In the genomic region with DNA sequence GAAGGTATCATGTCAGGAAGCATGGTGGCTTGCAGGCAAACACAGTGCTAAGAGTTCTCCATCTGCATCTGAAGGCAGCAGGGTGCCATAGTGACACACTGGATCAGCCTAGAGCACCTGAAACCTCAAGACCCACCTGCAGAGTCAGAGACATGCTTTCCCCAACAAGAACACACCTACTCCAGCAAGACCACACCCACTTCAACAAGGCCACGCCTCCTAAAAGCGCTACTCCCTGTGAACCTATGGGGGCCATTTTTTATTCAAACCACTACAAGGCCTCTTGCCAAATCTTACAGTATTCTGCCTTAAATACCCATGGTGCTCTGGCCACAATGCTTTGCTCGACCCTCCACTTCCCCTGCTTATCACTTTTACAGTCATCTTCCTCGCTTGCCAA, we compare ENCODE assay signal across 16 mouse cellular contexts. TPM values are rescaled to one million over a fixed set of nuclear protein-coding genes. Genes with fewer than 3 reads are reported as not detected.
DNase-seq lines count a peak whose midpoint lies in the region; ATAC-seq lines count a peak whose summit lies in the region.
"Had no signal": no experiment of that assay in that cellular context is flagged by ENCODE, and none has a peak within 500 bp of the region (broad histone marks: within the 10 kb centered on the region; RNA-seq: fewer than 3 reads in every experiment).

No protein-coding gene starts in this region.

- H3K9me3 ChIP-seq in heart, embryonic 10.5 days, result no peaks in the 10 kb centered on the region
- H3K9me3 ChIP-seq: embryonic facial prominence, embryonic 13.5 days; midbrain, embryonic 15.5 days; neural tube, embryonic 12.5 days had no signal

- ATAC-seq in inflammation-experienced regulatory T-cells, adult 6 months, result peak; percentile 52
- ATAC-seq: midbrain, embryonic 15.5 days had no signal

- peak; percentile 28 for DNase-seq in heart, embryonic 10.5 days (ENCODE audit: low spot score)
- no peak for DNase-seq in heart, postnatal 36 days
- peak; percentile 37 for DNase-seq in ES-CJ7 (ENCODE audit: low read depth, low spot score)
- peak; percentile 18 for DNase-seq in thymus, postnatal 0 days (ENCODE audit: low spot score)
- DNase-seq in layer of hippocampus, postnatal 25 days (ENCODE audit: extremely low spot score in 1 of 2, low spot score in 1 of 2), result no peak
- DNase-seq in adrenal gland, postnatal 36 days, result no peak
- no peak for DNase-seq in left cerebral cortex, adult 8-10 months (ENCODE audit: low spot score in 2 of 2)
- DNase-seq: cerebellum, adult 11-12 months; gastrocnemius, postnatal 10 days; kidney, postnatal 10 days had no signal

- no peaks in the 10 kb centered on the region for H3K4me1 ChIP-seq in heart, embryonic 10.5 days
- H3K4me1 ChIP-seq: embryonic facial prominence, embryonic 13.5 days; midbrain, embryonic 15.5 days; neural tube, embryonic 12.5 days had no signal

- H3K27ac ChIP-seq in heart, embryonic 10.5 days, result no peak overlapping the region
- H3K27ac ChIP-seq: embryonic facial prominence, embryonic 13.5 days; macrophage; midbrain, embryonic 15.5 days; neural tube, embryonic 12.5 days had no signal

- no peaks in the 10 kb centered on the region for H3K27me3 ChIP-seq in heart, embryonic 10.5 days (ENCODE audit: insufficient read depth, poor library complexity, severe bottlenecking)
- H3K27me3 ChIP-seq: embryonic facial prominence, embryonic 13.5 days; midbrain, embryonic 15.5 days; neural tube, embryonic 12.5 days had no signal

- H3K4me3 ChIP-seq in heart, embryonic 10.5 days, result no peak overlapping the region
- H3K4me3 ChIP-seq: embryonic facial prominence, embryonic 13.5 days; midbrain, embryonic 15.5 days; neural tube, embryonic 12.5 days had no signal

- intact Hi-C loops in heart, postnatal 36 days (cut with DNase I), result no loop called here

- H3K36me3 ChIP-seq in heart, embryonic 10.5 days, result no peaks in the 10 kb centered on the region
- H3K36me3 ChIP-seq: embryonic facial prominence, embryonic 13.5 days; midbrain, embryonic 15.5 days; neural tube, embryonic 12.5 days had no signal

- WGBS in heart, embryonic 10.5 days, result 40% methylated on average over 4 of the region's 4 CpGs

RNA-seq across cellular contexts. Expression of a gene that starts 13.1 kb away (rescaled TPM):
- 45.2 and 51.3 TPM in 2 replicates for polyA plus RNA-seq in heart, embryonic 10.5 days (2016; fragmentation: Nextera tagmentation; extraction: Ambion mirVana)
- 10 to 100 TPM; 67.5 to 80.3 TPM for total RNA-seq in heart, postnatal 36 days (2021)
- polyA plus RNA-seq in inflammation-experienced regulatory T-cells, adult 6 months (2017; shearing (Covaris generic)), result 10 to 100 TPM; 18.2 to 26.0 (median 18.6) TPM
- 13.1 and 14.7 TPM in 2 replicates for polyA plus RNA-seq in thymus, postnatal 0 days (2015; fragmentation: Nextera tagmentation; extraction: Ambion mirVana)
- 10 to 100 TPM; 57.8 to 62.4 TPM for total RNA-seq in layer of hippocampus, postnatal 25 days (2021)
- 10 to 100 TPM; 63.8 to 79.7 TPM for total RNA-seq in adrenal gland, postnatal 36 days (2021)
- total RNA-seq in left cerebral cortex, adult 8-10 months (2022), result 10 to 100 TPM; 88.4 to 96.1 (median 92.5) TPM
- total RNA-seq: MEL had no signal

Comparison
In these comparisons a context has a peak if more than half of its experiments do, and no peak if none do; other contexts are left out.
1. DNase-seq: peak in heart, embryonic 10.5 days (single experiment), ES-CJ7 (single experiment) and thymus, postnatal 0 days (single experiment); none in heart, postnatal 36 days (0 of 2), layer of hippocampus, postnatal 25 days (0 of 2), adrenal gland, postnatal 36 days (0 of 2) and left cerebral cortex, adult 8-10 months (0 of 2).